Mouse (Mus musculus) forebrain, embryonic 10.5 days (tissue): ENCODE results near the gene Sik2. TPM values are rescaled to one million over a fixed set of nuclear protein-coding genes. Genes with fewer than 3 reads are reported as not detected.

Experiments used
- DNase-seq: peaks from one replicate; pipeline ENCODE4 v3.0.0-alpha.2; 2017; ENCODE audit warnings: low spot score; ENCODE audit errors: extremely low spot score
- H3K27ac ChIP-seq: fragments of 300-500 bp; sonication (generic); 2 replicates; pipeline ENCODE4 v1.5.1; 2016; ENCODE audit warnings: mild to moderate bottlenecking
- H3K27me3 ChIP-seq: fragments of 300-500 bp; sonication (generic); 2 replicates; pipeline ENCODE4 v1.6.1; 2016; ENCODE audit warnings: mild to moderate bottlenecking; ENCODE audit not compliant: poor library complexity, severe bottlenecking
- H3K36me3 ChIP-seq: fragments of 300-500 bp; sonication (generic); replicated peaks from 2 replicates; pipeline ENCODE4 v1.6.1; 2016; ENCODE audit warnings: mild to moderate bottlenecking, moderate library complexity
- H3K4me1 ChIP-seq: fragments of 300-500 bp; sonication (generic); 2 replicates; pipeline ENCODE4 v1.6.1; 2016
- H3K4me3 ChIP-seq: fragments of 300-500 bp; sonication (generic); 2 replicates; pipeline ENCODE4 v1.5.1; 2016; ENCODE audit warnings: mild to moderate bottlenecking, moderate library complexity
- H3K9me3 ChIP-seq: fragments of 300-500 bp; sonication (generic); 2 replicates; pipeline ENCODE4 v1.6.1; 2016; ENCODE audit warnings: mild to moderate bottlenecking, moderate library complexity
- WGBS: fragments of 180-500 bp; shearing (Covaris S2); methylation state at CpG from one replicate; pipeline ENCODE4 v1.1.7; 2016; 5-methylcytosine and 5-hydroxymethylcytosine counted together
- polyA plus RNA-seq: library from polyadenylated mRNA; unstranded; fragments of >200 nt; fragmentation: Nextera tagmentation; extraction: Ambion mirVana; gene quantifications from 2 replicates; pipeline ENCODE4 v1.2.1, GENCODE M21; 2016

Gene Sik2
- polyA plus RNA-seq, 1 experiment from 2014 or later: 19.2 TPM

DNA sequence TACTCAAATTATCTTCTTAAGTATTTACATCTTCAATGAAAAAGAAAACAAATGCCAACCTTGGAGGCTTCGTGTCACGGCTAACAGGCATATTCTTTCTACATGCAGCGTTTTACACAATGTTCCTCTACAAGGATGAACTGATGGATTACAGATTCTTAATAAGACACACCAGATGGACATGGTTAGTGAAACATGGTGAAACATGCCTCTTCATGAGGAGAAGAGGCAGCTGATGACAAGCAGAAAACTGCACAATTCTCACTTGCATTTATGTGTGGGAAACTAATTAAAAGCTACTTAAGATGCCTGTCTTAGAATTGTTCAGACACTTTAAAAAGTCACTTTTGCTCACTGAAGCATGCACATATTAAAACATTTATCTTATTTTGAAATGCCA, 39.6 kb downstream of the Sik2 start:
- no peaks in the 10 kb centered on the region for H3K27me3 ChIP-seq
- H3K4me3 ChIP-seq: no peak overlapping the region
- WGBS: 92% methylated on average over 3 of the region's 3 CpGs

DNA sequence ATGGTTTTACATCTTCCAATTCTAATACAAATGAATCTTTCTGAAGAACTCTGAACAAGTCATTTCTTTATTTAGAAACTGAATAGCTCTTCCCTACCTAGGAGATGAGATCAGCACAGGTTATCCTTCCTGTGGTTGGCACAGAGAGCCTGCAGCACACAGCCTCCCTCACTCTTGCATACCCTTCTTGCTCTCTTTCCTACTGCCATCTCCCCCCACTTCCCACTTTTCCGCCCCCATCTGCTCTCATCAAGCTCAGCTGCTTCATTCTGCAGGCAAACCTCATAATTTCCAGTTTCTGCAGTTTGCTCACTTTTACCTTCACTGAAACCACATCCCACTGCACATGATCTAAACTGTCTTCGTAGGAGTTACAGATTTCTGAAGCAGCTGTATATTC, 42.6 kb downstream of the Sik2 start:
- H3K27me3 ChIP-seq: no peaks in the 10 kb centered on the region
- no peaks in the 10 kb centered on the region for H3K9me3 ChIP-seq
- no peak overlapping the region for H3K27ac ChIP-seq
- WGBS: 86% methylated on average over 2 of the region's 2 CpGs
- no peak for DNase-seq
- no peaks in the 10 kb centered on the region for H3K36me3 ChIP-seq
- H3K4me1 ChIP-seq: 0 out of 2 replicates have a peak, but pooled peaks cover 8% of the 10 kb centered on the region
- H3K4me3 ChIP-seq: no peak overlapping the region

More for the DNA sequence above, 39.6 kb downstream of the Sik2 start:
- no peaks in the 10 kb centered on the region for H3K36me3 ChIP-seq
- H3K9me3 ChIP-seq: no peaks in the 10 kb centered on the region
- H3K27ac ChIP-seq: no peak overlapping the region
- 0 out of 2 replicates have a peak, but pooled peaks cover 8% of the 10 kb centered on the region for H3K4me1 ChIP-seq
- DNase-seq: no peak

DNA sequence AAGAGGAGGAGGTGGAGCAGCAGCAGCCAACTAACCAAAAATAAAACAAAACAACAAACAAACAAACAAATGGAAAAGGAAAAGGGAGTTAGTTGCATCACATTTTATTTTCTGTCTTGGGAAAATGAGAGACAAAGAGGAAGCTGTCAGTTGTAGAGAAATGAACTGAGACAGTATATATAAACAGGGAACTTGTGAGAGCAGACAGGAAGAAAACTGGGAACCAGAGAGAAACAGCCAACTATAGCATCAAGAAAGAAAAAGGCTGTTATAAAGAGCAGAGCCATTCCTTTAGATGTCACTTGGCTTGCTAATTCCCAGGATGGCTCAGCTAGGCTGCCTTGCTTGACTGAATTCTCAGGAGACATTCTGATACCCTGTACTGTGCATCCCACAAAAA, 43.5 kb downstream of the Sik2 start:
- Histone ChIP-seq H3K36me3 (no peaks in the 10 kb centered on the region), H3K4me1 (0 out of 2 replicates have a peak, but pooled peaks cover 8% of the 10 kb centered on the region), H3K27me3 (no peaks in the 10 kb centered on the region), H3K9me3 (no peaks in the 10 kb centered on the region), H3K4me3 (no peak overlapping the region), H3K27ac (no peak overlapping the region)
- no peak for DNase-seq

- 83% methylated on average over 2 of the region's 2 CpGs for WGBS
- H3K27me3 ChIP-seq: no peaks in the 10 kb centered on the region
Measured at GRCm38 (mm10) chr9:50964911-50965310, 44.0 kb downstream of the Sik2 start.

DNA sequence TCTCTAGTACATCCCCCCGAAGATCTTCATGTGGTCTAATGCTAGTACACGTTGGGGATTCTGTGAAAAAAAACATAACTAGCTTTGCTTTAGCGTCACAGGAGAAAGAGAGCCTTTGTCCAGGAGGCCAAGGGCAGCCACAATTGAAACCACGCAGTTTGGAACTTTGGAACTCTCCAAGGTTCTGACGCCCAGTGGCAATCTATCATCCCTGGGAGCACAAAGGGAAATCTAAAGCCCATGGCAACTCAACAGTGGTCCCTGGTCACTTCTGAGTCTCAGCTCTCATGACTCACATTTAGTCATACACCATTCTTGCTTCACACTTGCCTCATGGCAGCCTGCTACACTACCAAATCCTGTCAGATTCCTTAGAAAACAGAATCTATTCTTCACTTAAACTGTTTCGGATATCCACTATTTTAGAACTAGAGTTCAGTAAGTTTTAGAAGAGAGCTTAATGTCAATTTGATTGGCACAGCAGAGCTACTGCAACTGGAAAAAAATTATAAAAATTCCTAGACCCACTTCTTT, 50.9 kb downstream of the Sik2 start:
- Histone ChIP-seq H3K4me3 (no peak overlapping the region), H3K9me3 (peaks cover 5% of the 10 kb centered on the region; the same call in 1 of the 2 replicates), H3K4me1 (no peaks in the 10 kb centered on the region), H3K27ac (no peak overlapping the region), H3K27me3 (no peaks in the 10 kb centered on the region), H3K36me3 (peaks cover 7% of the 10 kb centered on the region)
- peak; percentile 20 for DNase-seq
- 60% methylated on average over 6 of the region's 6 CpGs for WGBS

More at GRCm38 (mm10) chr9:50964911-50965310, 44.0 kb downstream of the Sik2 start:
- Histone ChIP-seq H3K27ac (no peak overlapping the region), H3K9me3 (no peaks in the 10 kb centered on the region), H3K4me3 (no peak overlapping the region), H3K36me3 (no peaks in the 10 kb centered on the region), H3K4me1 (0 out of 2 replicates have a peak, but pooled peaks cover 8% of the 10 kb centered on the region)
- no peak for DNase-seq

DNA sequence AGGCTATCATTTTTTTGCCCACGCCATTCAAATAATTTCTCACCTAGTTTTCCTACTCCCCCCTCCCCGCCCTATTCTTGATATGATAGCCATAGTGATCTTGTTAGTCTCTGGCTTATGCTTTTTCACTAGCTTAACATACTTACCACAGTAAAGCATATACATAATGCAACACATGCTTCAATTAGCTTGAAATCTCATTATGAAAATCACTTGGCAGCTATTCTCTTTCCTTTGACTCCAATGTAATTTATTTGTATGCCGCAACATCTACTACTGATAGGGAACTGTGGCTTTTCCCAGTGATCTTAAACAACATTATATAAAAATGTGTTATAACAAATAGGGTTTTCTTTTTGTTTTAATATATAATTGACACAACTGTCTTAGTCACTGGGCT, 53.7 kb downstream of the Sik2 start:
- H3K27me3 ChIP-seq: no peaks in the 10 kb centered on the region
- 94% methylated on average over 3 of the region's 3 CpGs for WGBS
- DNase-seq: no peak
- H3K4me1 ChIP-seq: no peaks in the 10 kb centered on the region
- peaks cover 10% of the 10 kb centered on the region for H3K36me3 ChIP-seq
- peaks cover 5% of the 10 kb centered on the region; the same call in 1 of the 2 replicates for H3K9me3 ChIP-seq
- H3K27ac ChIP-seq: no peak overlapping the region
- H3K4me3 ChIP-seq: no peak overlapping the region

GRCm38 (mm10) chr9:50948097-50948823, 60.6 kb downstream of the Sik2 start:
- no peak for DNase-seq
- no peaks in the 10 kb centered on the region for H3K9me3 ChIP-seq
- no peaks in the 10 kb centered on the region for H3K27me3 ChIP-seq
- H3K27ac ChIP-seq: no peak overlapping the region
- peaks cover 2% of the 10 kb centered on the region; the same call in 1 of the 2 replicates for H3K4me1 ChIP-seq
- 94% methylated on average over 7 of the region's 7 CpGs for WGBS
- no peak overlapping the region for H3K4me3 ChIP-seq
- peaks cover 7% of the 10 kb centered on the region for H3K36me3 ChIP-seq

- Histone ChIP-seq H3K4me3 (no peak overlapping the region), H3K4me1 (peaks cover 4% of the 10 kb centered on the region; the same call in 1 of the 2 replicates), H3K36me3 (peaks cover 4% of the 10 kb centered on the region; the same call in 1 of the 2 replicates), H3K27ac (no peak overlapping the region), H3K9me3 (no peaks in the 10 kb centered on the region), H3K27me3 (no peaks in the 10 kb centered on the region)
- WGBS: 55% methylated on average over 1 of the region's 1 CpGs
- no peak for DNase-seq
Measured at GRCm38 (mm10) chr9:50946338-50946737, 62.5 kb downstream of the Sik2 start.

DNA sequence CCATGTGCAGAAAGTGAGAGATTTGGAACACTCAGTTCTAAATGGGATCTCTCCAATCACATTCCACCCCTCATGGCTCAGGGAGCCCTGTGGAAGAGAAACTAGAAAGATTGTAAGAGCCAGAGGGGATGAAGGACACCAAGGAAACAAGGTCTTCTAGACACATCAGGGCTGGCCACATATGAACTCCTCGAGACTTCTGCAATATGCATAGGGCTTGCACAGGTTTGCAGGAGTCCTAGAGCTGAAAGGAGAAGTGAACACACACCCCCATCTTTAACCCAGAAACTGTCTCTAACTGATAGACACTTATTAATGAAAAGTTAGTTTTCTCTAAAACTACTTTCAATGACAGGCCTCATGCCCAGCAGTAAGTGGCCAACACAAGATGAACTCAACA, 64.0 kb downstream of the Sik2 start:
- WGBS: 91% methylated on average over 1 of the region's 1 CpGs
- Histone ChIP-seq H3K36me3 (peaks cover 4% of the 10 kb centered on the region; the same call in 1 of the 2 replicates), H3K4me1 (peaks cover 4% of the 10 kb centered on the region; the same call in 1 of the 2 replicates), H3K4me3 (no peak overlapping the region), H3K27me3 (no peaks in the 10 kb centered on the region), H3K9me3 (no peaks in the 10 kb centered on the region), H3K27ac (no peak overlapping the region)
- DNase-seq: no peak

GRCm38 (mm10) chr9:50942711-50943110, 66.2 kb downstream of the Sik2 start:
- no peaks in the 10 kb centered on the region for H3K9me3 ChIP-seq
- no peaks in the 10 kb centered on the region for H3K27me3 ChIP-seq
- 78% methylated on average over 2 of the region's 2 CpGs for WGBS
- no peak overlapping the region for H3K4me3 ChIP-seq
- peaks cover 4% of the 10 kb centered on the region; the same call in 1 of the 2 replicates for H3K4me1 ChIP-seq
- no peak for DNase-seq
- peaks cover 4% of the 10 kb centered on the region; the same call in 1 of the 2 replicates for H3K36me3 ChIP-seq
- H3K27ac ChIP-seq: no peak overlapping the region

GRCm38 (mm10) chr9:50941804-50942401, 67.0 kb downstream of the Sik2 start:
- DNase-seq: no peak
- Histone ChIP-seq H3K4me1 (peaks cover 4% of the 10 kb centered on the region; the same call in 1 of the 2 replicates), H3K4me3 (no peak overlapping the region), H3K9me3 (no peaks in the 10 kb centered on the region), H3K36me3 (peaks cover 4% of the 10 kb centered on the region; the same call in 1 of the 2 replicates), H3K27me3 (no peaks in the 10 kb centered on the region), H3K27ac (no peak overlapping the region)
- WGBS: 93% methylated on average over 3 of the region's 3 CpGs

DNA sequence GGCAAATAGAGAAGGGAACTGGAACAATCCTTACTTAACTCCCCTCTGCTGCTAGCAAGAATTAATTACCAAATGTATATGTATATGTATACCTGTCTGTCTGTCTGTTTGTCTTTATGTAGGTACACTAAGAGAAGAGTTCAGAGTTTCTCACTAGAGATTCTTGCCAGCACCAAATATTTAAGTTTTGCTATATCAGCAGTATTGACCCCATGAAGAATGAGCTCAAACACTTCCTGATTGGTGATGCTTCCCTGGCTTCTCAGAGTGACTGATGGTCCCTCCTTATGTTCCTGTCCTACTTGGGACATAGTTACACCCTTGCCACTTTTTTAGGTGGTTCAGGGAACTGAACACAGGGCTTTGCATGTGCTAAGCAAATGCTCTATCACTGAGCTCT, 78.9 kb downstream of the Sik2 start:
- Histone ChIP-seq H3K36me3 (peaks cover 55% of the 10 kb centered on the region), H3K27me3 (no peaks in the 10 kb centered on the region), H3K9me3 (no peaks in the 10 kb centered on the region; the same call in 1 of the 2 replicates), H3K27ac (no peak overlapping the region), H3K4me3 (no peak overlapping the region), H3K4me1 (no peaks in the 10 kb centered on the region)
- no peak for DNase-seq

GRCm38 (mm10) chr9:50925801-50926200, 83.1 kb downstream of the Sik2 start:
- Histone ChIP-seq H3K4me3 (no peak overlapping the region), H3K36me3 (peaks cover 13% of the 10 kb centered on the region), H3K4me1 (no peaks in the 10 kb centered on the region), H3K27me3 (no peaks in the 10 kb centered on the region), H3K27ac (no peak overlapping the region), H3K9me3 (no peaks in the 10 kb centered on the region)
- 91% methylated on average over 4 of the region's 4 CpGs for WGBS
- DNase-seq: no peak
